Comparison of ENCODE assay signal across 9 mouse cellular contexts in the genomic region with DNA sequence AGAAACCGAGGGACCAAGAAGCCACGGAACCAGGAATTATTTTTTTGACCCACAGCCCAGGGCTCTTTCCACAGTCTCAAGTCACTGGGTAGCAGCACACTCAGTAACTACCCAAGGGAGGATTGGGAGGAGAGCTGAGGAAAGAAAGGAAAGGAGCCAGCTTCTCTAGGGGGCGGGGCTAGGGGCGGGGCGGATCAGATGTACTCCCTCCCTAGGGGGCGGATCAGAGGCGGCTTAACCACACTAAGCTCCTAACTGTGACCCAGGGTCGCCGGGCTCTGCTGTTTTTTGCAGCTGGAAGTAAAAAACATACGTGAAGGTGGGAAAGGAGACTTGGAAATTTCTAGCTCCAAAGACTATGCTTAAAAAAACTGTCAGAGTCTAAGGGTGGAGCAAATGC. TPM values are rescaled to one million over a fixed set of nuclear protein-coding genes. Genes with fewer than 3 reads are reported as not detected.
DNase-seq lines count a peak whose midpoint lies in the region; ATAC-seq lines count a peak whose summit lies in the region.
"Had no signal": no experiment of that assay in that cellular context is flagged by ENCODE, and none has a peak within 500 bp of the region (broad histone marks: within the 10 kb centered on the region; RNA-seq: fewer than 3 reads in every experiment).

No protein-coding gene starts in this region.

- H3K9ac ChIP-seq in liver, embryonic 11.5 days (ENCODE audit: low read depth, low read length), result no peak overlapping the region

- DNase-seq in gastrocnemius, adult 18-20 months (ENCODE audit: low spot score), result peak; percentile 22
- DNase-seq in gastrocnemius, postnatal 4 days (ENCODE audit: low spot score in 2 of 2), result no peak
- DNase-seq in 416B (ENCODE audit: low read depth), result peak; percentile 52
- DNase-seq in embryo, embryonic 9.5 days (ENCODE audit: extremely low spot score), result peak; percentile 80
- no peak for DNase-seq in liver, embryonic 11.5 days (ENCODE audit: low spot score)
- no peak for DNase-seq in left cerebral cortex, postnatal 25 days (ENCODE audit: low spot score in 2 of 2)
- DNase-seq in frontal cortex, adult 2 months (ENCODE audit: extremely low spot score in 1 of 2, low spot score in 1 of 2), result no peak
- DNase-seq in gastrocnemius, postnatal 14 days, result no peak
- DNase-seq: lung, postnatal 36 days had no signal

- no peaks in the 10 kb centered on the region for H3K27me3 ChIP-seq in liver, embryonic 11.5 days (replicated peaks; ENCODE audit: control insufficient read depth, insufficient read depth, low read length)

- H3K4me1 ChIP-seq in liver, embryonic 11.5 days (replicated peaks; ENCODE audit: control insufficient read depth, insufficient read depth, low read length), result no peaks in the 10 kb centered on the region; the same call in 1 of the 2 replicates

- ATAC-seq in liver, embryonic 11.5 days (replicated peaks; ENCODE audit: low FRiP score), result 0 out of 2 replicates have a peak, but pooled peaks have one; percentile 51

- no peaks in the 10 kb centered on the region for H3K9me3 ChIP-seq in liver, embryonic 11.5 days (ENCODE audit: control insufficient read depth, low read length)

- H3K4me3 ChIP-seq in liver, embryonic 11.5 days (ENCODE audit: low read depth, low read length), result no peak overlapping the region

- intact Hi-C loops in left cerebral cortex, postnatal 25 days (cut with DNase I), result no loop called here
- intact Hi-C loops in gastrocnemius, postnatal 14 days (cut with DNase I; ENCODE audit: low total_unique reads), result no loop called here

- peak overlapping the region; percentile 34 for H3K4me2 ChIP-seq in liver, embryonic 11.5 days

- no peaks in the 10 kb centered on the region for H3K36me3 ChIP-seq in liver, embryonic 11.5 days (ENCODE audit: control insufficient read depth, insufficient read depth, low read length)

- H3K27ac ChIP-seq in liver, embryonic 11.5 days (ENCODE audit: low read depth, low read length), result no peak overlapping the region

- WGBS in liver, embryonic 11.5 days, result 6% methylated on average over 10 of the region's 10 CpGs

RNA-seq across cellular contexts. Expression of a gene that starts 39.5 kb away (rescaled TPM):
- total RNA-seq in gastrocnemius, adult 18-20 months (2021), result 10 to 100 TPM; 32.5 to 41.9 TPM
- 10 to 100 TPM; 48.7 TPM for total RNA-seq in gastrocnemius, postnatal 4 days (2021)
- polyA plus RNA-seq in liver, embryonic 11.5 days (2014; fragmentation: Nextera tagmentation; extraction: Ambion mirVana), result 91.2 and 91.9 TPM in 2 replicates
- 10 to 100 TPM; 36.3 to 37.3 TPM for total RNA-seq in left cerebral cortex, postnatal 25 days (2021)
- 20.9 and 31.4 TPM in 2 replicates for polyA plus RNA-seq in frontal cortex, adult 2 months (2012; rRNA removed)
- total RNA-seq in gastrocnemius, postnatal 14 days (2021), result 10 to 100 TPM; 38.6 to 46.2 TPM

RNA-seq across cellular contexts. Expression of a gene that starts 47.3 kb away (rescaled TPM):
- 10 to 100 TPM; 37.4 to 48.7 TPM for total RNA-seq in gastrocnemius, adult 18-20 months (2021)
- 10 to 100 TPM; 59.8 to 60.9 TPM for total RNA-seq in gastrocnemius, postnatal 4 days (2021)
- polyA plus RNA-seq in liver, embryonic 11.5 days (2014; fragmentation: Nextera tagmentation; extraction: Ambion mirVana), result 11.8 and 12.0 TPM in 2 replicates
- total RNA-seq in left cerebral cortex, postnatal 25 days (2021), result 10 to 100 TPM; 10.3 to 11.5 TPM
- polyA plus RNA-seq in frontal cortex, adult 2 months (2012; rRNA removed), result 9.2 and 9.8 TPM in 2 replicates
- 10 to 100 TPM; 28.7 to 28.8 TPM for total RNA-seq in gastrocnemius, postnatal 14 days (2021)

Comparison
In these comparisons a context has a peak if more than half of its experiments do, and no peak if none do; other contexts are left out.
1. DNase-seq: peak in gastrocnemius, adult 18-20 months (single experiment), 416B (single experiment) and embryo, embryonic 9.5 days (single experiment); none in gastrocnemius, postnatal 4 days (0 of 2), liver, embryonic 11.5 days (single experiment), left cerebral cortex, postnatal 25 days (0 of 2), frontal cortex, adult 2 months (0 of 2) and gastrocnemius, postnatal 14 days (single experiment).